Mouse (Mus musculus): ENCODE data around the gene Ifitm1. TPM values are rescaled to one million over a fixed set of nuclear protein-coding genes. Genes with fewer than 3 reads are reported as not detected.
A peak's percentile ranks its signal among the peaks of the same experiment; 100 is the strongest.

The Ifitm1 gene
- polyA plus RNA-seq, 1 experiment = 82.9 TPM

DNA sequence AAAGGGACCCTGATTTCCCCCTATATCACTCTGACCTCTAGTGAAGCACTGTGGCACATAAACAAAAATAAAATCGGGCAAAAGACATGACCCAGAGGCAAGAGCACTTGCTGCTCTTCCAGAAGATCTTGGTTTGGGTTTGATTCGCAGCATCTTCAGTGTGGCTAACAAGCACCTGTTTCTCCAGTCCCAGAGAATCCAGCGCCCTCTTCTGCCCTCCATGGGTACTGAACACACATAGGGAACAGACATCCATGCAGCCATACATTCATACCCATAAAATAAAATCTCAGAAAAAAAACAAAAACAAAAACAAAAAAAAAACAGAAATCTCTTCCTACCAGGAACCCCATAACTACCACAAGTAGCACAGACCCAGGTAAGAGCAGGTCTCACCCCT is 28.6 kb upstream of the Ifitm1 start:
- H3K4me3 ChIP-seq (replicated peaks; ENCODE audit: control insufficient read depth, low read depth, low read length) = no peak overlapping the region

GRCm38 (mm10) chr7:140938896-140939295 is 28.1 kb upstream of the Ifitm1 start:
- Histone ChIP-seq H3K4me3 (replicated peaks; ENCODE audit: control insufficient read depth, low read depth, low read length) (no peak overlapping the region), H3K4me1 (ENCODE audit: control insufficient read depth, insufficient read depth, low read length) (peaks cover 2% of the 10 kb centered on the region; the same call in 1 of the 2 replicates), H3K27ac (ENCODE audit: control insufficient read depth, insufficient read depth, low read depth, low read length, poor library complexity) (no peak overlapping the region)
- no peak for TF ChIP-seq POLR2A (IDR thresholded peaks at IDR 0.05; ENCODE audit: borderline replicate concordance, control insufficient read depth, low read depth, low read length)
- TF ChIP-seq CTCF (IDR thresholded peaks at IDR 0.05; ENCODE audit: control insufficient read depth, insufficient read depth, low read length) = no peak
- WGBS = 81% methylated on average over 2 of the region's 2 CpGs

More for the DNA sequence above, 28.6 kb upstream of the Ifitm1 start:
- H3K4me1 ChIP-seq (ENCODE audit: control insufficient read depth, insufficient read depth, low read length) = peaks cover 2% of the 10 kb centered on the region; the same call in 1 of the 2 replicates
- H3K27ac ChIP-seq (ENCODE audit: control insufficient read depth, insufficient read depth, low read depth, low read length, poor library complexity) = no peak overlapping the region
- peak; percentile 49 for TF ChIP-seq CTCF (IDR thresholded peaks at IDR 0.05; ENCODE audit: control insufficient read depth, insufficient read depth, low read length)
- TF ChIP-seq POLR2A (IDR thresholded peaks at IDR 0.05; ENCODE audit: borderline replicate concordance, control insufficient read depth, low read depth, low read length) = no peak
- 52% methylated on average over 3 of the region's 3 CpGs for WGBS

DNA sequence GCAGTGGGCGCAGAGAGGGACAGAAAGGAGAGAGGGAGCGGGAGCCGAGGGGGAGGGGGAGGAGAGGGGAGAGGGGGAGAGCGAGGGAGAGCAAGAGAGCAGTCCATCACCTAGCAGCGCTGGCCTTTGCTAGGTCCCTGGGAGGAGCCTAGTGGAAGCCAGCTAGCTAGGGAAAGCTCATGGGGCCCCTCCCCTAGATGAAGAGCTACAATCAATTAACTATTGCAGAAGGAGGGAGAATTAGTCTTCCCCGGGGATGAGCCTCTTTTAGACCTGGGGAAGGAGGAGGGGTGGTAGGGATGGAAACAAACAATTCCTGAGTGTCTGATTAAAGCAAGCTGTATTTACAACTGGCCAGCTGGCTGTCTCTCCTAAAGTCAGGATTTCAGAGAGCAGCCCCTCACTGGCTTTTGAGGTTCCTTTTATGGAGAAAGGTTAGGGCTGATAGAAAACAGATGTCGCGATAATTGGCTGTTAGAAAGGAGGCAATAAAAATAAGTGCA is 27.3 kb upstream of the Ifitm1 start:
- H3K4me1 ChIP-seq (ENCODE audit: control insufficient read depth, insufficient read depth, low read length) = peaks cover 2% of the 10 kb centered on the region; the same call in 1 of the 2 replicates
- no peak for TF ChIP-seq POLR2A (IDR thresholded peaks at IDR 0.05; ENCODE audit: borderline replicate concordance, control insufficient read depth, low read depth, low read length)
- TF ChIP-seq CTCF (IDR thresholded peaks at IDR 0.05; ENCODE audit: control insufficient read depth, insufficient read depth, low read length) = no peak

DNA sequence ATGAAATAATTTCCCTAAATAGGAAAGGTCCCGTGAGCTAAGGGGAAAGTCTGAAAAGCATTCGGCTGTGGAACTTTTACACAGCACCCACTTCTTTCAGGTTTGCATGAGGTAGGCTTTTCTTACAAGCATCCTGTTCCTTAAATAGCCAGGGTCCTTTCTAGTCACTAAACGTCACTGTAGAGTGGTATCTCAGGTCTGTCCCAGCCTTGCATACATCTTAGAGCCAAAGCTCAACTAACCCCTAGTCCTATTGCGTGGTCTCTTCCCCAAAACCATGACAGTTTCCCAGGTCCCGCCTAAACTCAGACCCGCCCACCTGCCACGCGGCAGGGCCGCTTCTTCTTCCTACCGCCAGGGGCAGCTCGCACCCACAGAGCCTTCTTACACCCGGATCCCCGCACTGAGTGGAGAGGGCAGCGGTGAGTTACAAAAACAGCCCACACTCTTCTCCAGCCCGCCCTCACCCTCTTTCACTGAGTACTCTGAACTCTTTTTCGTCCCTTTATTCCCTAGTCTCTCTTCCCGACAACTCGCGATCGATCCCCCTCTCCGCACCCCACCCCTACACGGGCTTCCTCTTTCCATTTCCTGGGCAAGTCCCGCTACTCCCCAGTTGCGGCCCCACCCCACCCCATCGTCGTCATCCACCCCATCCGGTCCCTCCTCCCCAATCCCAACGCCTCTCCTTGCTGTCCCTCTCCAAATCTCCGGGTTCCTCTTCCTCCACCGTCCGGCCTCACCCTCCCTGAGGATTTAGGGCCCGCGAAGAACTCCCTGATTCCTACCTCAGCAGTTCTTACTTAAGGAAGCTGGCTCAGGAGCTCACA is 25.6 kb upstream of the Ifitm1 start, which contains the start of gene Pgghg:
Gene Pgghg, plus strand, starts transcription at position 170 of the 830 bp plus-strand sequence.
- Histone ChIP-seq H3K27ac (ENCODE audit: control insufficient read depth, insufficient read depth, low read depth, low read length, poor library complexity) (peak within 1 kb of the TSS; percentile 76), H3K4me3 (replicated peaks; ENCODE audit: control insufficient read depth, low read depth, low read length) (peak within 1 kb of the TSS; percentile 63), H3K4me1 (ENCODE audit: control insufficient read depth, insufficient read depth, low read length) (peaks cover 2% of the 10 kb centered on the region; the same call in 1 of the 2 replicates)
- 1% methylated on average over 33 of the region's 33 CpGs for WGBS
- TF ChIP-seq CTCF (IDR thresholded peaks at IDR 0.05; ENCODE audit: control insufficient read depth, insufficient read depth, low read length) = peak; percentile 83
- peak; percentile 65; the same call in 1 of the 2 replicates for TF ChIP-seq POLR2A (IDR thresholded peaks at IDR 0.05; ENCODE audit: borderline replicate concordance, control insufficient read depth, low read depth, low read length)

More for the DNA sequence above, 27.3 kb upstream of the Ifitm1 start:
- Histone ChIP-seq H3K27ac (ENCODE audit: control insufficient read depth, insufficient read depth, low read depth, low read length, poor library complexity) (no peak overlapping the region), H3K4me3 (replicated peaks; ENCODE audit: control insufficient read depth, low read depth, low read length) (no peak overlapping the region)
- 87% methylated on average over 8 of the region's 8 CpGs for WGBS

DNA sequence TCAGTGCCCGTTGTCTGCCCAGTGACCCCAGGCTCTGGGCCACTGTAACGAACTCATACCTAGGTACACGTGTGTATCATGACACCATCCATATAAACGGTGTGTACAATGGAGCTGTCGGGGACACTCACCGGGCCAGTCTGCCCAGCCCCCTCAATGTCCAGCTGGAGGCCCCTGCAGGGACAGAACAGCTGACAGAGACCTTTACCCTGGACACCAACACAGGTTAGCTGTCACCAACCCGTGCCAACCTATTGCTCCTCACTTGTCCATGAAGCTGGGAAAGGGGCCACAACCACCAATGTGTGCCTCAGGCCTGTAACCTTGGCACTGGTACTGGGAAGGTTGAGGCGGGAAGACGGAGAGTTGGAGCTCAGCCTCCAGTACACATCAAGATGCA is 24.7 kb upstream of the Ifitm1 start:
- peak overlapping the region; percentile 63 for H3K4me3 ChIP-seq (replicated peaks; ENCODE audit: control insufficient read depth, low read depth, low read length)
- TF ChIP-seq CTCF (IDR thresholded peaks at IDR 0.05; ENCODE audit: control insufficient read depth, insufficient read depth, low read length) (no peak), POLR2A (IDR thresholded peaks at IDR 0.05; ENCODE audit: borderline replicate concordance, control insufficient read depth, low read depth, low read length) (no peak)
- H3K27ac ChIP-seq (ENCODE audit: control insufficient read depth, insufficient read depth, low read depth, low read length, poor library complexity) = peak overlapping the region; percentile 76
- peaks cover 5% of the 10 kb centered on the region; the same call in 1 of the 2 replicates for H3K4me1 ChIP-seq (ENCODE audit: control insufficient read depth, insufficient read depth, low read length)
- 48% methylated on average over 9 of the region's 9 CpGs for WGBS

DNA sequence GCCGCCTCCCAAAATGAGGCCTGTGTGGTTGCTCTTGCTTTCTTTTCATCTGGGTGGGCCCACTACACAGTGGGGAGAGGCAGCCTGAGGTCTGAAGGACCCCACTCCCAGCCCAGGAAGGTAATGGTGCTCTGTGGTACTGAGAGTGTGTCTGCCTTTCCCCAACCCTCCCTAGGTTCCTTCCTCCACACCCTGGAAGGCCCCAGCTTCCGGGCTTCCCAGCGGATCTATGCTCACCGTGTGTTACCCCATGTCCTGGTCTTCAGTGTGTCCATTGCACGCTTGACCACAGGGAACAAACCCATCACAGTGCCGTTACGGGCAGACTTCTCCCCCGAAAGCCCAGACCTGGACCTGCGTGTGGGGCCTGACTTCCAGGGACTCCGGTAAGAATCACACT is 24.2 kb upstream of the Ifitm1 start:
- WGBS = 75% methylated on average over 10 of the region's 10 CpGs

DNA sequence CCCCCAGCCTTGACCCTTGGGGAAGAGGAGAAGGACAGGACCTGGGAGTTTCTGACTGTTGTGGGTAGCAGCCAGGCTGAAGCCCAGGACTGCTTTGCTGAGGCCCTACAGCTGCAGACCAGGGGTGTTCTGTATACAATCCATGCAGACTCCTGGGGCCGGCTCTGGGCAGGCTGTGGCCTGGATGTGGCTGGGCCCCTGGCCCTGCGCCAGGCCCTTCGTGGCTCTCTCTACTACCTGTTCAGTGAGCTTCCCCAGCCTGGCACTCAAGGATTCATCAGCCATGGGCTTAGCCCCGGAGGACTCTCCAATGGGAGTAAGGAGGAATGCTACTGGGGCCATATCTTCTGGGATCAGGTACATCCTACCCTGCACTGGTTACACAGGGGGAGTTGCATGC is 23.7 kb upstream of the Ifitm1 start:
- TF ChIP-seq POLR2A (IDR thresholded peaks at IDR 0.05; ENCODE audit: borderline replicate concordance, control insufficient read depth, low read depth, low read length) = no peak
- TF ChIP-seq CTCF (IDR thresholded peaks at IDR 0.05; ENCODE audit: control insufficient read depth, insufficient read depth, low read length) = no peak
- Histone ChIP-seq H3K4me1 (ENCODE audit: control insufficient read depth, insufficient read depth, low read length) (peaks cover 5% of the 10 kb centered on the region; the same call in 1 of the 2 replicates), H3K4me3 (replicated peaks; ENCODE audit: control insufficient read depth, low read depth, low read length) (no peak overlapping the region), H3K27ac (ENCODE audit: control insufficient read depth, insufficient read depth, low read depth, low read length, poor library complexity) (no peak overlapping the region)
- 56% methylated on average over 4 of the region's 4 CpGs for WGBS

More for the DNA sequence above, 24.2 kb upstream of the Ifitm1 start:
- H3K27ac ChIP-seq (ENCODE audit: control insufficient read depth, insufficient read depth, low read depth, low read length, poor library complexity) = no peak overlapping the region; the same call in 1 of the 2 replicates
- TF ChIP-seq POLR2A (IDR thresholded peaks at IDR 0.05; ENCODE audit: borderline replicate concordance, control insufficient read depth, low read depth, low read length) = no peak
- TF ChIP-seq CTCF (IDR thresholded peaks at IDR 0.05; ENCODE audit: control insufficient read depth, insufficient read depth, low read length) = no peak
- peaks cover 5% of the 10 kb centered on the region; the same call in 1 of the 2 replicates for H3K4me1 ChIP-seq (ENCODE audit: control insufficient read depth, insufficient read depth, low read length)
- no peak overlapping the region for H3K4me3 ChIP-seq (replicated peaks; ENCODE audit: control insufficient read depth, low read depth, low read length)

DNA sequence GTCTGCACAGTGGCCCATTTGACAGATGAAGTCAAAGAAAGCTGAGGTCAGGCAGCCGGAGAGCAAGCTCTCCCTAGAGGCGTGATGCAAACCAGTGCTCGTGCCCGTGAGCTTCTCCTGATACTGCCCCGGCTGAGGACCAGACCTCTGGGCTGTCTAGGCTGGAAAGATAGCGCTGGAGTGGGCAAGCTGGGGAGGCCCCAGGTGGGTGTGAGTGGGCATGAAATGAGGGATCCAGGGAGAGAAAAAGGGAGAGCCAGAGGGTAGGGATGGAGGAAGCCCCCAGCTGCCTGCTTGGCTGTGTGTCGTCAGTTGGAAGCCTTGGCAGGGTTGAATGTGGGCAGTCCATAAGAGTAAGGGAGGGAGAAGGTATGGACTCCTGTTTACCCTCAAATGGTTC is 22.8 kb upstream of the Ifitm1 start:
- no peak overlapping the region for H3K27ac ChIP-seq (ENCODE audit: control insufficient read depth, insufficient read depth, low read depth, low read length, poor library complexity)
- H3K4me1 ChIP-seq (ENCODE audit: control insufficient read depth, insufficient read depth, low read length) = peaks cover 5% of the 10 kb centered on the region; the same call in 1 of the 2 replicates
- WGBS = 88% methylated on average over 7 of the region's 7 CpGs
- TF ChIP-seq CTCF (IDR thresholded peaks at IDR 0.05; ENCODE audit: control insufficient read depth, insufficient read depth, low read length) (no peak), POLR2A (IDR thresholded peaks at IDR 0.05; ENCODE audit: borderline replicate concordance, control insufficient read depth, low read depth, low read length) (no peak)
- H3K4me3 ChIP-seq (replicated peaks; ENCODE audit: control insufficient read depth, low read depth, low read length) = no peak overlapping the region

Measured in bone marrow, adult 2 months (tissue).